Mouse (Mus musculus): ENCODE data around the gene Itpkc.

- TF ChIP-seq EP300 (IDR thresholded peaks at IDR 0.05; ENCODE audit: low read depth) (no peak), CTCF (IDR thresholded peaks at IDR 0.05; ENCODE audit: low read depth) (no peak)
These were observed 30.8 kb upstream of the Itpkc start for GRCm38 (mm10) chr7:27259271-27259721.
